Mouse (Mus musculus): ENCODE measurements around the gene Zfp958. TPM values are rescaled to one million over a fixed set of nuclear protein-coding genes. Genes with fewer than 3 reads are reported as not detected.

Gene Zfp958
- total and polyA plus RNA-seq, 3 experiments: 5.6 to 206 (median 10.7) TPM

- no peaks in the 10 kb centered on the region for H3K9me3 ChIP-seq (replicated peaks; ENCODE audit: insufficient read depth, low read length)
- no peak overlapping the region for H3K9ac ChIP-seq (ENCODE audit: control insufficient read depth, low read depth, low read length, poor library complexity, severe bottlenecking)
- DNase-seq (ENCODE audit: low read depth, low spot score): no peak
- H3K79me2 ChIP-seq (ENCODE audit: control insufficient read depth, insufficient read depth, low read length, poor library complexity): no peaks in the 10 kb centered on the region
- no peak overlapping the region for H3K27ac ChIP-seq (ENCODE audit: control insufficient read depth, low read depth, low read length)
- TF ChIP-seq NRF1 (IDR thresholded peaks at IDR 0.05; ENCODE audit: insufficient read depth, low read depth, low read length, poor library complexity, severe bottlenecking): no peak
- no peak for TF ChIP-seq NELFE (IDR thresholded peaks at IDR 0.05; ENCODE audit: low read depth, low read length)
- TF ChIP-seq UBTF (IDR thresholded peaks at IDR 0.05; ENCODE audit: borderline replicate concordance, insufficient read depth, low read depth, low read length): no peak
- TF ChIP-seq MAFK (IDR thresholded peaks at IDR 0.05; ENCODE audit: borderline replicate concordance, low read depth, low read length): no peak
- TF ChIP-seq ZC3H11A (IDR thresholded peaks at IDR 0.05; ENCODE audit: low read depth, low read length): no peak
- no peak for TF ChIP-seq TCF12 (IDR thresholded peaks at IDR 0.05; ENCODE audit: low read depth, low read length)
- TF ChIP-seq ZMIZ1 (IDR thresholded peaks at IDR 0.05; ENCODE audit: low read depth, low read length): no peak
- no peak for TF ChIP-seq MAX (IDR thresholded peaks at IDR 0.05; ENCODE audit: low read length)
- TF ChIP-seq POLR2AphosphoS5 (IDR thresholded peaks at IDR 0.05; ENCODE audit: borderline replicate concordance, low read depth, low read length): no peak
- no peak for TF ChIP-seq CHD1 (IDR thresholded peaks at IDR 0.05; ENCODE audit: low read depth, low read length)
- TF ChIP-seq USF2 (IDR thresholded peaks at IDR 0.05; ENCODE audit: borderline replicate concordance in 1 of 2, insufficient read depth in 1 of 2, low read depth in 1 of 2, low read length in 2 of 2): no peak
- no peak for TF ChIP-seq JUND (IDR thresholded peaks at IDR 0.05; ENCODE audit: low read depth, low read length)
- no peak for TF ChIP-seq ZNF384 (IDR thresholded peaks at IDR 0.05; ENCODE audit: low read depth, low read length)
- no peak for TF ChIP-seq MYC (IDR thresholded peaks at IDR 0.05; ENCODE audit: low read depth, low read length)
- H3K4me1 ChIP-seq (ENCODE audit: control insufficient read depth in 1 of 2, insufficient read depth in 2 of 2, low read length in 2 of 2): peaks cover 3 to 7% of the 10 kb centered on the region in 2 experiments; a peak in 2 of 4 replicates
- H3K36me3 ChIP-seq (ENCODE audit: control insufficient read depth in 1 of 2, insufficient read depth in 2 of 2, low read length in 2 of 2): peaks cover 0 to 11% of the 10 kb centered on the region in 2 experiments; a peak in 2 of 4 replicates
- no peaks in the 10 kb centered on the region for H3K27me3 ChIP-seq (ENCODE audit: control insufficient read depth in 1 of 2, insufficient read depth in 2 of 2, low read length in 2 of 2)
- no peak overlapping the region for H3K4me3 ChIP-seq (ENCODE audit: control insufficient read depth in 1 of 2, insufficient read depth in 1 of 2, low read depth in 2 of 2, low read length in 2 of 2)
Observed at GRCm38 (mm10) chr8:4586356-4586755, 26.6 kb upstream of the Zfp958 start.

GRCm38 (mm10) chr8:4588165-4589000, 24.6 kb upstream of the Zfp958 start:
- Histone ChIP-seq H3K4me3 (ENCODE audit: control insufficient read depth in 1 of 2, insufficient read depth in 1 of 2, low read depth in 2 of 2, low read length in 2 of 2) (no peak overlapping the region), H3K27ac (ENCODE audit: control insufficient read depth, low read depth, low read length) (no peak overlapping the region), H3K36me3 (ENCODE audit: control insufficient read depth in 1 of 2, insufficient read depth in 2 of 2, low read length in 2 of 2) (peaks cover 0 to 4% of the 10 kb centered on the region in 2 experiments; a peak in 1 of 4 replicates), H3K4me1 (ENCODE audit: control insufficient read depth in 1 of 2, insufficient read depth in 2 of 2, low read length in 2 of 2) (peaks cover 0 to 2% of the 10 kb centered on the region in 2 experiments; a peak in 1 of 4 replicates), H3K79me2 (ENCODE audit: control insufficient read depth, insufficient read depth, low read length, poor library complexity) (no peaks in the 10 kb centered on the region), H3K9me3 (replicated peaks; ENCODE audit: insufficient read depth, low read length) (no peaks in the 10 kb centered on the region), H3K27me3 (ENCODE audit: control insufficient read depth in 1 of 2, insufficient read depth in 2 of 2, low read length in 2 of 2) (no peaks in the 10 kb centered on the region), H3K9ac (ENCODE audit: control insufficient read depth, low read depth, low read length, poor library complexity, severe bottlenecking) (no peak overlapping the region)
- DNase-seq (ENCODE audit: low read depth, low spot score): peak; percentile 74
- TF ChIP-seq UBTF (IDR thresholded peaks at IDR 0.05; ENCODE audit: borderline replicate concordance, insufficient read depth, low read depth, low read length): no peak
- peak; percentile 84 for TF ChIP-seq RAD21 (IDR thresholded peaks at IDR 0.05; ENCODE audit: low read depth, low read length)
- TF ChIP-seq CTCF (IDR thresholded peaks at IDR 0.05 in 2 of 3, conservative IDR thresholded peaks at IDR 0.05 in 1 of 3; ENCODE audit: control insufficient read depth in 1 of 3, insufficient read depth in 1 of 3, low read depth in 2 of 3, low read length in 3 of 3, poor library complexity in 1 of 3, severe bottlenecking in 1 of 3): peak; percentile 63 to 88 (median 76)
- no peak for TF ChIP-seq HCFC1 (IDR thresholded peaks at IDR 0.05; ENCODE audit: low read depth, low read length)
- TF ChIP-seq SMC3 (IDR thresholded peaks at IDR 0.05; ENCODE audit: low read depth, low read length): peak; percentile 85
- TF ChIP-seq ZC3H11A (IDR thresholded peaks at IDR 0.05; ENCODE audit: low read depth, low read length): peak; percentile 79

All from MEL (cell line).